Mouse (Mus musculus) cerebellum, adult (tissue): ENCODE results near the gene Mcts2.

Experiments
- ATAC-seq: cut with Nextera tagmentation; 2 replicates; pipeline ENCODE4 v1.9.2; 2017; ENCODE audit warnings: mild to moderate bottlenecking, moderate library complexity, mixed read lengths; ENCODE audit not compliant: insufficient number of reproducible peaks, low FRiP score, low TSS enrichment

Mcts2 gene

GRCm38 (mm10) chr2:152683086-152683485 lies 3.7 kb upstream of the Mcts2 start:
- ATAC-seq: no peak

- ATAC-seq: no peak
Observed at GRCm38 (mm10) chr2:152686399-152686798, 436 bp upstream of the Mcts2 start.

GRCm38 (mm10) chr2:152691564-152692217 lies 4.9 kb downstream of the Mcts2 start:
- ATAC-seq: no peak

- no peak for ATAC-seq
Observed at GRCm38 (mm10) chr2:152693233-152693632, 6.4 kb downstream of the Mcts2 start.

- ATAC-seq: no peak
Observed at GRCm38 (mm10) chr2:152693735-152694134, 6.9 kb downstream of the Mcts2 start.

- ATAC-seq: no peak
Observed at GRCm38 (mm10) chr2:152694708-152695107, 7.9 kb downstream of the Mcts2 start.

GRCm38 (mm10) chr2:152696016-152696415 lies 9.2 kb downstream of the Mcts2 start:
- ATAC-seq: no peak

- peak; percentile 60; the same call in 1 of the 2 replicates for ATAC-seq
Observed at GRCm38 (mm10) chr2:152696476-152697164, 9.8 kb downstream of the Mcts2 start.

- no peak for ATAC-seq
Observed at GRCm38 (mm10) chr2:152700138-152700537, 13.3 kb downstream of the Mcts2 start.

- ATAC-seq: no peak
Observed at GRCm38 (mm10) chr2:152700725-152701124, 13.9 kb downstream of the Mcts2 start.

GRCm38 (mm10) chr2:152703596-152704255 lies 16.9 kb downstream of the Mcts2 start:
- 0 out of 2 replicates have a peak, but pooled peaks have one; percentile 2 for ATAC-seq

GRCm38 (mm10) chr2:152704256-152704605 lies 17.4 kb downstream of the Mcts2 start:
- ATAC-seq: peak; percentile 47; the same call in 1 of the 2 replicates

GRCm38 (mm10) chr2:152704811-152705370 lies 18.1 kb downstream of the Mcts2 start:
- no peak for ATAC-seq

GRCm38 (mm10) chr2:152705993-152706571 lies 19.2 kb downstream of the Mcts2 start:
- no peak for ATAC-seq

GRCm38 (mm10) chr2:152707186-152707585 lies 20.4 kb downstream of the Mcts2 start:
- no peak for ATAC-seq

GRCm38 (mm10) chr2:152707627-152708026 lies 20.8 kb downstream of the Mcts2 start:
- ATAC-seq: peak; percentile 54; the same call in 1 of the 2 replicates

- no peak for ATAC-seq
Observed at GRCm38 (mm10) chr2:152709066-152709465, 22.2 kb downstream of the Mcts2 start.

GRCm38 (mm10) chr2:152716241-152716772 lies 29.5 kb downstream of the Mcts2 start:
- ATAC-seq: no peak

GRCm38 (mm10) chr2:152717652-152718051 lies 30.8 kb downstream of the Mcts2 start:
- no peak for ATAC-seq

GRCm38 (mm10) chr2:152718076-152718475 lies 31.2 kb downstream of the Mcts2 start:
- ATAC-seq: no peak
